Mouse (Mus musculus): ENCODE measurements around the gene Pitx2.

- TF ChIP-seq CTCF (IDR thresholded peaks at IDR 0.05; ENCODE audit: low read depth) (no peak), EP300 (IDR thresholded peaks at IDR 0.05; ENCODE audit: low read depth) (no peak)
Measured at GRCm38 (mm10) chr3:129256283-129256682, 56.6 kb downstream of the Pitx2 start.

Data from liver, postnatal 0 days (tissue).